Mouse (Mus musculus) T-helper 2 cell (primary cell): Measurements from ENCODE around the gene Osbpl10.

Source experiments
- in situ Hi-C: fragments of 300-600 bp; cut with MboI, MseI; formaldehyde crosslinking; loops from one replicate; pipeline ENCODE4 v1.15.1; 2025; ENCODE audit warnings: high pct_unique_total_duplicates

The Osbpl10 gene

DNA sequence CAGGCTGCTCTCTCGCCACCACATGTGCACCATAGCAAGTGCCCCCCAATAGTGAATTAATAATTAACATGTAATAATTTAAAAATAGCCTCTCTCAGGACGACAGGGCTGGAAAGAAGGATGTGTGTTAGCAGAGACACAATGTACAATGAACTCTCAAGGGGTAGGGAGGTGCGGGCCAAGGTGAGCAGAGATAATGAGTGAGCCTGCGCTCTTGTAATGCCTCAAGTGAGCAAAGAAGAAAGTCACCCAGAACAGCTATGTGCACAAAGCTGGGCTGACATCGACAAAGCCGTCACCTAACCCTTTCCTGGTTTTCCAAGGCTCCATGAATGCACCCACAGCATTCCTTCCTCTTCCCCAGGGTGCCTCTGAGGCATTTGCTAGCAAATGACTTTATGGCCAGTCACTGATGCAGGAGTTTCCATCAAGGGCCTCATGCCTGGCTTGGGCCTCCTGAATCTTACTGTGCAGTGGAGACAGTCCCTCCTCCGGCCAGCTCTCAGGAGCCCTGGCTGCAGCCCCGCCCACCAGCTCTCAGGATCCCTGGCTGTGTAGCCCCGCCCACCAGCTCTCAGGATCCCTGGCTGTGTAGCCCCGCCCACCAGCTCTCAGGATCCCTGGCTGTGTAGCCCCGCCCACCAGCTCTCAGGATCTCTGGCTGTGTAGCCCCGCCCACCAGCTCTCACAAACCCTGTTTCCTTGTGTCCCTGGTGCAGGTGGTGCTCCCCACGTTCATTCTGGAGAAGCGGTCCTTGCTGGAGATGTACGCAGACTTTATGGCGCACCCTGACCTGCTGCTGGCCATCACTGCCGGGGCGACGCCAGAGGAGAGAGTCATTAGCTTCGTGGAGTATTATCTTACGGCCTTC is 237.7 kb downstream of the Osbpl10 start:
- in situ Hi-C loops, result no loop called here

GRCm38 (mm10) chr9:115217984-115218383 is 239.6 kb downstream of the Osbpl10 start:
- in situ Hi-C loops, result no loop called here

DNA sequence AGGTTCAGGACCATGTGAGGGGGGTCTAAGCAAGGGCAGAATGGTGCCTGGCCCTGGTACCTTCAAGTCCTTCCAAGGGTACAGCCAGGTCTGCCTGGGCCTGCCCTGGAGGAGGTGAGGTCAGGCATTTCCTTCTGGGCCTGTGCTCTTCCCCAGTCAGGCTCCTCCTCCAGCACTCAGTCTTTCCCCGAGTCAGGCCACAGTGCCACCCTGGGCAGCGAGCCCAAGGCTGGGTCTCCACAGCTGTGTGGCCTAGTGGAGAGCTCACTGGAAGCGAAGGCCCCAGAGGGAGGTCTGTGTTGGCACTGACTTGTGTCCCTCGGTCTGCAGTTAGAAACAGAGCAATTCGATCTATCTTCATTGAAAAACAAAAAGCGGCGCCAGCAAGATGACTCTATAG is 242.1 kb downstream of the Osbpl10 start:
- in situ Hi-C loops, result no loop called here

- in situ Hi-C loops, result no loop called here
These were observed 242.9 kb downstream of the Osbpl10 start for GRCm38 (mm10) chr9:115221265-115221664.

- in situ Hi-C loops, result no loop called here
These were observed 246.5 kb downstream of the Osbpl10 start for GRCm38 (mm10) chr9:115224744-115225354.

GRCm38 (mm10) chr9:115229145-115229544 is 250.8 kb downstream of the Osbpl10 start:
- in situ Hi-C loops, result no loop called here

- in situ Hi-C loops, result no loop called here
These were observed 251.3 kb downstream of the Osbpl10 start for GRCm38 (mm10) chr9:115229676-115230075.

DNA sequence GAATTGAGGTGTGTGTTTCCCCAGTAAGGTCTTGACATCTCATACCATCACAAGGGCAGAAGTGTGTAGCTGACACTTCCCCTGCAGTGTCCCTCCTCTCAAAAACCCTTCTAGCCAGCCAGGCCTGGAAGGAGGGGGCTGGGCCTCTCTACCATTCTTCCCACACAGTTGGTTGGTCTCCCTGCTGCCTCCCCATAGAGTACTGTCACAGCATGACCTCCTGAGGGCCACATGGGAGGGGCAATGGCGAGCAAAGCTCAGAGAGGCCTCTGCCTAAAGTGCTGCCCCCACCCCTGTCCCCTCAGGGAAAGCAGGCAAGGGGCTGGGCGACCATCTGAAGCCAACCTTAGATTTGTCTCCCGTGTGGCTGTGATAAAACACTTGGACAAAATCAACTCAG is 251.8 kb downstream of the Osbpl10 start:
- in situ Hi-C loops, result no loop called here

DNA sequence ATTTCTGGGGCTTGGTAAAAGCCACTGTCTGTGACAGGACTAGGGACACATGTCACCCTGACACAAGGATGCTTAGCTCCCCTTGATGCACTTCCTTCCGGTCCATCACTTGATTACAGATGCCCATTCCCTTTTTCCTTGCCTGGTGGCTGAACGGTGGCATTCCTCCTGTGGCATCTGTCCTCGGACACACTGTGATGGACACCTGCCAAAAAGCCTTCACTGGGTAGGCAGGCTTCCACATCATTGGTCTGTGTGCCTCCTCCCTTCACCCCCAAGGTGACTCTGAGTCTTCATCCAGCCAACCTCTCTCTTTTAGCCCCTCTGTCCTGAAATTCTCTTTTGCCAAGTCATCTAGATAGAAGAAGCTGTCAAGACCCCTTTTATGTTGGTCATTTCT is 253.1 kb downstream of the Osbpl10 start:
- in situ Hi-C loops, result no loop called here

GRCm38 (mm10) chr9:115233721-115234120 is 255.4 kb downstream of the Osbpl10 start:
- in situ Hi-C loops, result no loop called here

- in situ Hi-C loops, result no loop called here
These were observed 256.2 kb downstream of the Osbpl10 start for GRCm38 (mm10) chr9:115234561-115234960.

- in situ Hi-C loops, result no loop called here
These were observed 258.0 kb downstream of the Osbpl10 start for GRCm38 (mm10) chr9:115236352-115236841.

GRCm38 (mm10) chr9:115237943-115238342 is 259.6 kb downstream of the Osbpl10 start:
- in situ Hi-C loops, result no loop called here

- in situ Hi-C loops, result no loop called here
These were observed 261.5 kb downstream of the Osbpl10 start for GRCm38 (mm10) chr9:115239861-115240260.

DNA sequence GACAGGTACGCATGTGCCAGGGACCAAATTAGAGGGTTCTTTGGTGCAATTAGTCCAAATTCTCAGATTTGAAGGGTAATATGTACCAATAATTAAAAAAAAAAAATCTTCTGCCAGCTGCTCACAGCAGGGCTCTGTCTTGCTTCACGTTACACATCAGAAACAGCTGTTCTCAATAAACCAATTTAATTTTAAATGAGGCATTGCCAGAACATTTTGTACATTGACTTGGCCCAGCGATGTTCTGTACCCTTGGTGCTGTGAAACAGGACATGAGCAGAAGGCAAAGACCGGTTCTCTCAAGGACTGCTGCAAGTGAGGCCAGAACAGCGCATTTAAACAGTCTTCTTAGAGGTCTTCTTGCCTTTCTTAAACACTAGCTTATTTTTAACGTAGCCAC is 265.3 kb downstream of the Osbpl10 start:
- in situ Hi-C loops, result no loop called here

GRCm38 (mm10) chr9:115245092-115245491 is 266.7 kb downstream of the Osbpl10 start:
- in situ Hi-C loops, result no loop called here

DNA sequence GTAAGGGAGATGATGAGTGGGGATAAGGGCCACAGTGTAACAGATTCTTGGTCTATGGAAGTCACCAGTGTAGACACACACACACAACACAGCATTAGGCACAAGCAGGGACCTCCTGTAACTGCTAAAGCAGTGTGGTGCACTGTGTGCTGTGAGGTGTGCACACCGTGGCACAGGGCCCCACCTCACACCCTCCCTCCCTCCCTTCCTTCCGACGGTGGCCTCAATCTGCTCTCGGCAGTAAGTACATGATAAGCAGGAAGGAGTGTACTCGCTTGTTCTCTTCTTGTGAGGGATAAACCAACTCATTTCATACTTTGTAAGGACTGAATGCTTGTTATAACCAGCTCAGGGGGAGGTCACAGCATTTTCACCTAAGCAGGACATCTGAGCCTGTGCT is 270.8 kb downstream of the Osbpl10 start:
- in situ Hi-C loops, result no loop called here

DNA sequence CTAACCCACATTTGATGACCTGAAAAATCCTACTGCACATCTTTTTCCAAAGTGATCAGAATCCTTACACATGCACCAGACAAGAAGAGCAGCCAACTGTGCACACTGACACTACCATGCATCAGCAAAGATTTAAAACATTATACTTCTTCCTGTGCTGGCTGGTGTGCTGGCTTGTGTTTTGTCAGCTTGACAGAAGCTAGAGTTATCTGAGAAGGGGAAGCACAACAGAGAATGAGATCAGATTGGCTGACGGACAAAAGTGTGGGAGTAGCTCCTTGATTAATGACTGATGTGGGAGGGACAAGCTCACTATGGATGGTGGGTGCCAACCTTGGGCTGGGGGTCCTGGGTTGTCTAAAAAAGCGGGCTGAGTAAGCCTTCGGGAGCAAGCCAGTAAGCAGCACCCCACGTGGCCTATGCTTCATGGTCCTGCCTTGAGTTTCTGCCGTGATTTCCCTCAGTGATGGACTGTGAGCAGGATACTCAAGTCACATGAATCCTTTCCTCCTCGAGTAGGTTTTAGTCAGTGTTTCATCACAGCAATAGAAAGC is 279.4 kb downstream of the Osbpl10 start:
- in situ Hi-C loops, result no loop called here

DNA sequence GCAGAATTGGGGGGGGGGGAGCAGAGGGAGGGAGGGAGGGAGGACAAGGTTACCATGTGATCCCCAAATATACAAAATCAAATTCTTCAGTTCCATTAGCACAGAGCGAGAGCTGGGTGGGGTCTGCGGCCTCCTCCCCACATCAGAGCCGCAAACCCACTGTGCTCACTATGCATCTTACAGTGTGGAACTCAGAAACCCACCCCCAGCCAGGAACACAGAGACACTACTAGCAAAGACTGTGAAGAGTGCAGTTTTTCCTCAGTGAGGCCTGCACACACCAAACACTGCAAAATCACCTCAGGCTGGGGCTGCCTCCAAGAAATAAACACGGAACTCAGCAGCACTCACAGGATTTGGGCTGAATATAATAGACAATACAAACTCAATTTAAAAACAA is 281.5 kb downstream of the Osbpl10 start:
- in situ Hi-C loops, result no loop called here

GRCm38 (mm10) chr9:115260464-115260863 is 282.1 kb downstream of the Osbpl10 start:
- in situ Hi-C loops, result no loop called here

DNA sequence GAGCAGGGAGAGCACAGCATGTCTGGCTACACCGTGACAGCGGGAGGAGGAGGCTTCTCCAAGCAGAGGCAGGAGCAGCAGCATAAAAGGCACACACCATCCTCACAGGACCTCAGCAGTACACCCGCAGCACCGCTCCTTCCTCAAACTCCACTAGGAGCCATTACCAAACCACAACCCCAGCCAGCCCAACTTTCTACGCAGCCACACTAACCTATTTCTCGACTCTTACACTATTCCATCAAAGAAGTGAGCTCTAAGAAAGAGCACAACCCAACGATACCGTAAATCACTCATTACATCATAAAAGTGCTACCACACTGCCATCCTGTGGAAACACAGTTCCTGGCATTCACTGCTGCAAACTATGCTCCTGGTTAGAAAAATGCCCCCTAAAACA is 283.1 kb downstream of the Osbpl10 start:
- in situ Hi-C loops, result no loop called here

- in situ Hi-C loops, result no loop called here
These were observed 283.5 kb downstream of the Osbpl10 start for GRCm38 (mm10) chr9:115261896-115262295.

DNA sequence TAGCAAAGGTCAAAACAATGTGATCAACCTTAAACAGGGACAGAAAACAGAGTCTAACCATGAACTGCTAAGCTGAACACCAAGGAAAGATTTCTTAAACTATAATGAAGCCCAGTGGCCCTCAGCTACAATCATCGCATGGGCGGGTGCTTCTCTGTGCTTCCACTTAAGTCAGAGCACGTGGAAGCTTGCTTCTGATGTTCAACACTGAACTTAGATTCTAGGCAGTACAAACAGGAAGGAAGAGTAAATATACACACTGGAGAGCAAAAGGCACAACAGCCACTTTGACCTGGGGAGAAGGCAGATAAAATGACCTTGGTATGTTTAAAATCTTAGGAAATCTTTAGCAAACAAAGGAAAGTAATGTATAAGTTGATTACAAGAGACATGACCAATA is 293.2 kb downstream of the Osbpl10 start:
- in situ Hi-C loops, result no loop called here
